Mouse (Mus musculus) heart, adult 8-10 months (tissue): ENCODE data around the gene Dppa5a. TPM values are rescaled to one million over a fixed set of nuclear protein-coding genes. Genes with fewer than 3 reads are reported as not detected.
A peak's percentile ranks its signal among the peaks of the same experiment; 100 is the strongest.
"Not testable (repeated sequence)": the region's sequence is repeated elsewhere in the genome, so short reads cannot be mapped to it uniquely, and the experiment has no call there.

ENCODE experiments used
- DNase-seq: peaks from one replicate; pipeline ENCODE4 v3.0.0; 2022; ENCODE audit warnings: low spot score
- total RNA-seq, 4 experiments: library from RNA; stranded (reverse); gene quantifications; 2 replicates each; pipeline ENCODE4 v1.2.4; 2022

The Dppa5a gene
- total RNA-seq, result not detected

GRCm38 (mm10) chr9:78367959-78368358, at the start of gene Dppa5a:
Gene Dppa5a, minus strand, starts transcription at chr9:78368177.
- not testable (repeated sequence) for DNase-seq

- no peak for DNase-seq
These were observed 33.6 kb upstream of the Dppa5a start for GRCm38 (mm10) chr9:78401596-78401995.

GRCm38 (mm10) chr9:78400570-78400969, 32.6 kb upstream of the Dppa5a start:
- DNase-seq, result no peak

- DNase-seq, result no peak
These were observed 28.5 kb upstream of the Dppa5a start for GRCm38 (mm10) chr9:78396517-78396916.

- DNase-seq, result peak; percentile 3
These were observed 27.8 kb upstream of the Dppa5a start, which contains the start of gene Ddx43 for GRCm38 (mm10) chr9:78395630-78396351. Gene Ddx43, plus strand, starts transcription at chr9:78395777.

GRCm38 (mm10) chr9:78395244-78395629, 27.3 kb upstream of the Dppa5a start:
- no peak for DNase-seq

- no peak for DNase-seq
These were observed 26.6 kb upstream of the Dppa5a start for GRCm38 (mm10) chr9:78394602-78395001.

GRCm38 (mm10) chr9:78393741-78394140, 25.8 kb upstream of the Dppa5a start:
- DNase-seq, result no peak

GRCm38 (mm10) chr9:78389981-78390380, 22.0 kb upstream of the Dppa5a start:
- DNase-seq, result no peak

- DNase-seq, result no peak
These were observed 19.0 kb upstream of the Dppa5a start for GRCm38 (mm10) chr9:78386947-78387346.

- DNase-seq, result no peak
These were observed 17.9 kb upstream of the Dppa5a start for GRCm38 (mm10) chr9:78385893-78386292.

GRCm38 (mm10) chr9:78378113-78378785, 10.3 kb upstream of the Dppa5a start, which contains the start of gene Ooep:
Gene Ooep, minus strand, starts transcription at chr9:78378725.
- no peak for DNase-seq

- no peak for DNase-seq
These were observed 9.6 kb upstream of the Dppa5a start for GRCm38 (mm10) chr9:78377546-78377945.

GRCm38 (mm10) chr9:78375486-78375885, 7.5 kb upstream of the Dppa5a start:
- no peak for DNase-seq

GRCm38 (mm10) chr9:78374885-78375389, 7.0 kb upstream of the Dppa5a start:
- DNase-seq, result no peak

- no peak for DNase-seq
These were observed 6.4 kb upstream of the Dppa5a start for GRCm38 (mm10) chr9:78374397-78374796.

GRCm38 (mm10) chr9:78372827-78373504, 5.0 kb upstream of the Dppa5a start:
- no peak for DNase-seq

- DNase-seq, result no peak
These were observed 3.5 kb upstream of the Dppa5a start for GRCm38 (mm10) chr9:78371441-78371840.

- DNase-seq, result no peak
These were observed 1.8 kb upstream of the Dppa5a start for GRCm38 (mm10) chr9:78369786-78370185.

- DNase-seq, result no peak
These were observed 1.4 kb upstream of the Dppa5a start for GRCm38 (mm10) chr9:78369349-78369748.

- no peak for DNase-seq
These were observed 805 bp upstream of the Dppa5a start for GRCm38 (mm10) chr9:78368671-78369293.
